Mouse (Mus musculus) liver, adult 2 months (tissue): ENCODE measurements around the gene Pvalb.

Experiments
- CTCF ChIP-seq: fragments of 200-500 bp; IDR thresholded peaks from 2 replicates; pipeline ENCODE4 v1.5.1; 2011; ENCODE audit warnings: low read depth, low read length, control low read depth
- POLR2A ChIP-seq: fragments of 200-500 bp; IDR thresholded peaks from 2 replicates; pipeline ENCODE4 v1.6.1; 2011; ENCODE audit warnings: low read length, control low read depth; ENCODE audit not compliant: insufficient read depth; ENCODE audit errors: extremely low read depth

- peak; percentile 34; the same call in 1 of the 2 replicates for TF ChIP-seq CTCF
- no peak for TF ChIP-seq POLR2A
Measured at GRCm38 (mm10) chr15:78205192-78205591, 1.0 kb downstream of the Pvalb start.
